Mouse (Mus musculus) heart, adult 2 months (tissue): ENCODE results near the gene Car9. TPM values are rescaled to one million over a fixed set of nuclear protein-coding genes. Genes with fewer than 3 reads are reported as not detected.
"Not testable (repeated sequence)": the region's sequence is repeated elsewhere in the genome, so short reads cannot be mapped to it uniquely, and the experiment has no call there.

Source experiments
- DNase-seq, 2 experiments: peaks; one replicate each; pipeline ENCODE4 v3.0.0; 2021
- H3K27ac ChIP-seq: fragments of 200-600 bp; 2 replicates; pipeline ENCODE4 v1.8.1; 2022
- H3K27me3 ChIP-seq: fragments of 200-500 bp; 2 replicates; pipeline ENCODE4 v1.6.1; 2012; ENCODE audit warnings: mild to moderate bottlenecking, low read length, inconsistent platforms, mixed read lengths; ENCODE audit not compliant: control insufficient read depth, insufficient read depth
- H3K36me3 ChIP-seq: fragments of 200-500 bp; 2 replicates; pipeline ENCODE4 v1.6.1; 2012; ENCODE audit warnings: low read length, inconsistent platforms; ENCODE audit not compliant: control insufficient read depth, insufficient read depth
- H3K4me1 ChIP-seq: fragments of 200-500 bp; 2 replicates; pipeline ENCODE4 v1.6.1; 2011; ENCODE audit warnings: low read length; ENCODE audit not compliant: control insufficient read depth, insufficient read depth
- H3K4me3 ChIP-seq: fragments of 200-600 bp; 2 replicates; pipeline ENCODE4 v1.8.1; 2022
- H3K79me2 ChIP-seq: fragments of 200-500 bp; replicated peaks from 2 replicates; pipeline ENCODE4 v1.6.1; 2012; ENCODE audit warnings: mild to moderate bottlenecking, inconsistent platforms, low read length, moderate library complexity, mixed read lengths; ENCODE audit not compliant: control insufficient read depth, insufficient read depth
- H3K9ac ChIP-seq: fragments of 200-500 bp; 2 replicates; pipeline ENCODE4 v1.6.1; 2012; ENCODE audit warnings: low read depth, mild to moderate bottlenecking, control low read depth, inconsistent platforms, low read length, mixed read lengths
- CTCF ChIP-seq: fragments of 200-600 bp; IDR thresholded peaks from 2 replicates; pipeline ENCODE4 v1.8.1; 2022; ENCODE audit warnings: antibody characterized with exemption, mild to moderate bottlenecking, moderate library complexity
- EP300 ChIP-seq: fragments of 200-500 bp; IDR thresholded peaks from 2 replicates; pipeline ENCODE4 v1.6.1; 2011; ENCODE audit warnings: low read depth, low read length, control low read depth; ENCODE audit not compliant: insufficient read depth
- POLR2A ChIP-seq: fragments of 200-500 bp; IDR thresholded peaks from 2 replicates; pipeline ENCODE4 v1.6.1; 2011; ENCODE audit warnings: mild to moderate bottlenecking, low read depth, low read length, control low read depth; ENCODE audit not compliant: insufficient read depth
- WGBS: fragments of 180-500 bp; shearing (Covaris S2); methylation state at CpG from one replicate; pipeline ENCODE4 v1.1.7; 2018; 5-methylcytosine and 5-hydroxymethylcytosine counted together
- intact Hi-C: fragments of 180-260 bp; cut with DNase I; formaldehyde crosslinking; loops from one replicate; pipeline ENCODE4 v1.15.1; 2025
- polyA plus RNA-seq: library from polyadenylated mRNA; depleted of rRNA; stranded (reverse); fragments of >200 nt; gene quantifications from 2 replicates; pipeline ENCODE4 v1.2.3, GENCODE M21; 2012
- total RNA-seq, 2 experiments: library from RNA; stranded (reverse); gene quantifications; 2 replicates each; pipeline ENCODE4 v1.2.3; 2021

The Car9 gene
- total and polyA plus RNA-seq, 3 experiments: 0.11 to 0.55 (median 0.34) TPM

DNA sequence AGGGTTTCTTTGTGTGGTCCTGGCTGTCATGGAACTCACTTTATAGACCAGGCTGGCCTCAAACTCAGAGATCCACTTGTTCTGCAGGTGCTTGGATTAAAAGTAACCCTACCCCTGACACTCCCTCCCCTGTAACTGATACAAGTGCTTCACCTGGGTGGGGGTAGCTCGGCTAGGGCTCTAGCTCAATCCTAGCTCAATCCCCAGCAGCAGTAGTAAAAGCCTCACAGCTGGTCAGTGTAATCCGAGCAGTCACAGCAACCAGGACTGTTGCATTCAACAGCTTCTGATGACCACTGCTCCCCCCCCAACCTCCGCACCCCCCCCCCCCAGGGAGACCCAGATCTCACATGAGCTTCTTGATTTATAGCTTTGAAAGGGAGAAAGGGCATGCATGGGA lies 35.3 kb downstream of the Car9 start:
- intact Hi-C loops: no loop called here
- no peaks in the 10 kb centered on the region for H3K4me1 ChIP-seq
- no peaks in the 10 kb centered on the region for H3K27me3 ChIP-seq
- DNase-seq: no peak
- H3K79me2 ChIP-seq: no peaks in the 10 kb centered on the region
- H3K27ac ChIP-seq: no peak overlapping the region
- no peak overlapping the region for H3K4me3 ChIP-seq
- WGBS: 84% methylated on average over 3 of the region's 3 CpGs
- H3K9ac ChIP-seq: no peak overlapping the region
- TF ChIP-seq POLR2A (no peak), CTCF (no peak), EP300 (no peak)
- no peaks in the 10 kb centered on the region for H3K36me3 ChIP-seq

DNA sequence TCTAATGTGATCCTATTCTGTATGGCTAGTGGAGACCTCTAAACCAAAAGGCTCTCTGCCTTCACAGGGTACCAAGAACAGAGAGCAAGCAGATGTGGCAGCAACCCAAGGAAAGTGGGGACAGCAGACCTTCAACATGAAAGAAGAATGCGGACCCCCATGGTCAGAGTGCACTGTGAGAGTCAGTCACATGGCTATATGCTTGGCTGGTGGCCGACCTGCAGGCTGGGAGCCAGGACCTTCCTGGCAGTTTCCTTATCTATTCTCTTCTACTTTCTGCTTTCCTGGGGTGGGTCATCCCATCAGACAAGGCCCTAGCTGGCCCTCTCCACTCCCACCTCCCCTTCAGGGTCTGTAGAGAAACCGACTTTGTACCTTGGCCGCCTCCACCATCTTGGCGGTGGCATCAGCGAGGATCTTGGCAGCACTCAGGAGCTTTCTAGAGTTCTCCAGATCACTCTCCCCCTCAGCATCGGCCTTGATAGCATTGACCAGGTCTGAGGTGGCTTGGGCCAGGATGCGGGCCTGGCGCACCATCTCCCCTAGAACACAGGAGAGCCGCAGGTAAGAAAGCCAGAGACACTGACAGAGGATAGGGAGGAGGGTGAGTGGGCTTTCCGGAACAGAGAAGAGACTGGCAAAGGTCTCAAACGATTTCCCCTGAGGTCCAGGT lies 39.7 kb downstream of the Car9 start:
- intact Hi-C loops: no loop called here
- Histone ChIP-seq H3K4me1 (no peaks in the 10 kb centered on the region), H3K4me3 (no peak overlapping the region), H3K9ac (no peak overlapping the region), H3K27me3 (no peaks in the 10 kb centered on the region), H3K27ac (no peak overlapping the region), H3K79me2 (no peaks in the 10 kb centered on the region), H3K36me3 (no peaks in the 10 kb centered on the region)
- 66% methylated on average over 12 of the region's 12 CpGs for WGBS
- no peak for DNase-seq
- TF ChIP-seq EP300 (no peak), CTCF (no peak), POLR2A (no peak)

DNA sequence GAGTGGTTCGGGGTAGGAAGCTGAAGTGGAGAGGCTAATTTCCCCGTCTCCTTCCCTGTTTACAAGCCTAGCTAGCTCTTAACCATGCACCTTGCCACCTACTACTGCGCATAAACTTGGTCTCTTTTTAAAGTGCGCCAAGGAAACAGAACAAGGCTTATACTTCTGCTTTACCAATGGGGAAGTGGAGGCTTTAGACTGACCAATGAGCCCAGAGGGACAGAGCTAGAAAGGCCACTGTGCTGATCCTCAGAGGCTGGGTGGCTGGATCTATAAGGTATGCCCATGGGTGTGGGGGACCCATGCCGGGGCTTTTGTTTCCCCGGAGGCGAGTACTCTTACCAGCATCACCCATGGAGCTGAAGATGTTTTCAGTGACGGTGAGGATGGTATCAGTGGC lies 40.4 kb downstream of the Car9 start:
- intact Hi-C loops: no loop called here
- TF ChIP-seq EP300 (no peak), POLR2A (no peak), CTCF (no peak)
- Histone ChIP-seq H3K27ac (no peak overlapping the region), H3K27me3 (no peaks in the 10 kb centered on the region), H3K36me3 (no peaks in the 10 kb centered on the region), H3K4me1 (no peaks in the 10 kb centered on the region), H3K4me3 (no peak overlapping the region), H3K9ac (no peak overlapping the region), H3K79me2 (no peaks in the 10 kb centered on the region)
- 79% methylated on average over 8 of the region's 8 CpGs for WGBS
- DNase-seq: no peak

DNA sequence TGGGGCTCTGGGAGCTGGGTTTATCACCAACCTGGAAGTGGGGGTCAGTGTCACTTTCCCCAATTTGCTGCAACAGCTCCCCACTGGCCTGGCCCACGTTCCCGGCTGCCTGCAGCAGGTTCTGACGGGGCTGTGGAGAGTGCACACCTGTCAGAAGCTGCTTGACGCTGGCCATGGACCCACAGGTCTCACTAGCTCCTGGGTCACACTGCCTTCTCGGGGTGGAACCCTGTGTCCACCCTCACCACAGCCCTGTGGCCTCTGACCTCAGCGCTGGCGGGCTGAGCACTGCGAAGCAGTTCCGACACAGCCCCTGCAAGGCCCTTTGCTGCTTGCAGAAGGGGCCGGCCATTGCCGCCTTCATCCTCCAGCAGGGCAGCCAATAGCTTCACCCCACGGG lies 42.3 kb downstream of the Car9 start:
- H3K79me2 ChIP-seq: no peaks in the 10 kb centered on the region
- WGBS: 95% methylated on average over 12 of the region's 12 CpGs
- no peak overlapping the region for H3K27ac ChIP-seq
- no peak overlapping the region for H3K9ac ChIP-seq
- TF ChIP-seq CTCF (no peak), EP300 (no peak)
- no peaks in the 10 kb centered on the region for H3K36me3 ChIP-seq
- no peak for DNase-seq
- H3K4me3 ChIP-seq: no peak overlapping the region
- intact Hi-C loops: no loop called here
- H3K27me3 ChIP-seq: no peaks in the 10 kb centered on the region
- H3K4me1 ChIP-seq: no peaks in the 10 kb centered on the region

DNA sequence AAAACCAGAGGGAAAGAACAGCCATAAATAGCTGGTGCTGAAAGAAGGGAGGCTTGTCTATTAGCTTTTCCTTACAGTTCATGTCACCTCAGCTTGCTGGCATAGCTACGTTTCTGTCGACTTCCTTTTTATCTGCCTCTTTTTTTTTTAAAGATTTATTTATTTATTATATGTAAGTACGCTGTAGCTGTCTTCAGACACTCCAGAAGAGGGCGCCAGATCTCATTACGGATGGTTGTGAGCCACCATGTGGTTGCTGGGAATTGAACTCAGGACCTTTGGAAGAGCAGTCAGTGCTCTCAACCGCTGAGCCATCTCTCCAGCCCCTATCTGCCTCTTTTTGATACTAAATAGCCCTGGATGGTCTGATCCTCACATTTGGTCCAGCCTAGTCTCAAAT lies 45.1 kb downstream of the Car9 start:
- H3K36me3 ChIP-seq, intact Hi-C loops, H3K27ac ChIP-seq: not testable (repeated sequence)

DNA sequence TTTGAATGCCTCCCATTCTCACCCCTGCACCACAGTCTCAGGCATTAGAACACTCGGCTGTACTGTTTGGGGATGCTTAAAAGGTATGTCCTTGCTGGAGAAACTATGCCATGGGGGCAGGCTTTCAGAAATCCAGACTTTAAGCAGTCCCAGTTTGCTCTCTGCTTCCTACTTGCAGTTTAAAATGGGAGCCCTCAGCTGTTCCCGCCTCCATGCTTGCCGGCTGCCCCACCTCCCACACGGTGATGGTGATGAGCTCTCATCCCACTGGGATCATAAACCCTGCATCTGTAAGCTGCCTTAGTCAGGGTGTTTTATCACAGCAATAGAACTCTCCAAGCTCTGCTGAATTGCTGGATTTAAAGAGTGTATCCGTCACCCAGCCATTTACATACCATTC lies 45.7 kb downstream of the Car9 start:
- no peaks in the 10 kb centered on the region; the same call in 1 of the 2 replicates for H3K4me1 ChIP-seq
- H3K27ac ChIP-seq: no peak overlapping the region
- TF ChIP-seq CTCF (no peak), POLR2A (no peak), EP300 (no peak)
- no peak for DNase-seq
- WGBS: 99% methylated on average over 5 of the region's 5 CpGs
- H3K36me3 ChIP-seq: no peaks in the 10 kb centered on the region
- no peaks in the 10 kb centered on the region for H3K27me3 ChIP-seq
- no peak overlapping the region for H3K9ac ChIP-seq
- H3K79me2 ChIP-seq: no peaks in the 10 kb centered on the region
- no peak overlapping the region for H3K4me3 ChIP-seq
- intact Hi-C loops: no loop called here

More for the DNA sequence above, 45.1 kb downstream of the Car9 start:
- 74% methylated on average over 6 of the region's 6 CpGs for WGBS
- peak; percentile 52 for TF ChIP-seq CTCF
- DNase-seq, H3K27me3 ChIP-seq, H3K79me2 ChIP-seq, H3K9ac ChIP-seq, H3K4me3 ChIP-seq, H3K4me1 ChIP-seq: not testable (repeated sequence)
